Comparison of ENCODE assay signal across 20 mouse cellular contexts in the genomic region with DNA sequence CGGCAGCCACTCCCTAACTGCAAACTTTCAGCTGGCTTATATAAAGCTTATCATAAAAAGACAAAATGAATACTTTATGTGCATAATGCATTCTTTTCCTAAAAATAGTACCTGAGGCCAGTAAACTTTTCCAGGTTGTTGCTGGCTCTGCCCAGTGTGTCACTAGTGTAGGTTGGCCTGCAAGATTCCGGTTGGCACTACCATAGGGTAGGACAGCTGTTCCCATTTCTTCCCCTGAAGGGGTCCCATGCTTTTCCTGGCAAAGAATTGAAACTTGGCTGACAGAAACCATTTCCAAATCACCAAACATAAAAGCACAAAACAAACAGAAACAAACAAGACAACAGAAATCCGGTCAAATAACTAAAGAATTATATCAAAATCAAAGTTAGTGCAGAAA.
"Had no signal": no experiment of that assay in that cellular context is flagged by ENCODE, and none has a peak within 500 bp of the region (broad histone marks: within the 10 kb centered on the region; RNA-seq: fewer than 3 reads in every experiment).

No protein-coding gene starts in this region.

- H3K36me3 ChIP-seq: limb, embryonic 12.5 days; limb, embryonic 15.5 days; midbrain, embryonic 12.5 days had no signal

- H3K9me3 ChIP-seq: limb, embryonic 12.5 days; limb, embryonic 15.5 days; midbrain, embryonic 12.5 days had no signal

- H3K4me1 ChIP-seq: limb, embryonic 12.5 days; limb, embryonic 15.5 days; midbrain, embryonic 12.5 days had no signal

- DNase-seq: kidney, postnatal 25 days; layer of hippocampus, adult 9-11 months; liver, postnatal 0 days; lung, embryonic 14.5 days; right cerebral cortex, adult 18-20 months; right cerebral cortex, postnatal 14 days; right cerebral cortex, postnatal 4 days; thymus, adult 2 months; thymus, postnatal 14 days had no signal

- H3K4me2 ChIP-seq: limb, embryonic 12.5 days; limb, embryonic 15.5 days; liver, embryonic 11.5 days; lung, embryonic 14.5 days; midbrain, embryonic 12.5 days had no signal

- H3K4me3 ChIP-seq: layer of hippocampus, adult 2 months; limb, embryonic 12.5 days; limb, embryonic 15.5 days; midbrain, embryonic 12.5 days had no signal

- ATAC-seq: liver, postnatal 0 days; lung, postnatal 0 days; midbrain, embryonic 16.5 days had no signal

- H3K27ac ChIP-seq: kidney, postnatal 0 days; layer of hippocampus, adult 2 months; limb, embryonic 12.5 days; limb, embryonic 15.5 days; liver, embryonic 14.5 days; macrophage; midbrain, embryonic 12.5 days; stomach, postnatal 0 days had no signal

- H3K27me3 ChIP-seq: limb, embryonic 12.5 days; limb, embryonic 15.5 days; midbrain, embryonic 12.5 days had no signal

- H3K9ac ChIP-seq: limb, embryonic 12.5 days; limb, embryonic 15.5 days; liver, embryonic 14.5 days; liver, postnatal 0 days; lung, embryonic 14.5 days; midbrain, embryonic 12.5 days had no signal
